Mouse (Mus musculus): ENCODE measurements around the gene Prickle1.
A peak's percentile ranks its signal among the peaks of the same experiment; 100 is the strongest.

Gene Prickle1

DNA sequence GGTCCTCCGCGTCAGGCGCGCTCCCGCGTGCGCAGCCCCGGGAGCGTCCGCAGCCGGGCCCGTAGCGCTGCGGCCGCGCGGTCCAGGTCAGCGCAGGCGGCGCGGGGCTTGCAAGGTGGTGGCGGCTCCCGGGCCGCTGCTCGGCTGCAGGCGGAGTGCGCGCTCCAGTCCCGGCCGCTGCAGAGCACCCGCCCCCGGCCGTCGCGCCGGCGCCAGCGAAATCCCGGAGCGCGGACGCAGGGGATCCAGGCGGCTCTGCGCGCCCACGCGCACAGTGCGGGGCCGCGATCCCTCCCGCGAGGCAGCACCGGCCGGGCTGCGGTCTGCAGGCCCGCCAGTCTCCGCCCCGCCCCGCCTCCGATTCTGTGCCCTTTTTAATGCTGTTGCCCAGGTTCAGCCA, at the start of gene Prickle1:
Prickle1 (minus strand) TSS at position 146 of the 400 bp plus-strand sequence.
- DNase-seq: peak; percentile 89 to 94

DNA sequence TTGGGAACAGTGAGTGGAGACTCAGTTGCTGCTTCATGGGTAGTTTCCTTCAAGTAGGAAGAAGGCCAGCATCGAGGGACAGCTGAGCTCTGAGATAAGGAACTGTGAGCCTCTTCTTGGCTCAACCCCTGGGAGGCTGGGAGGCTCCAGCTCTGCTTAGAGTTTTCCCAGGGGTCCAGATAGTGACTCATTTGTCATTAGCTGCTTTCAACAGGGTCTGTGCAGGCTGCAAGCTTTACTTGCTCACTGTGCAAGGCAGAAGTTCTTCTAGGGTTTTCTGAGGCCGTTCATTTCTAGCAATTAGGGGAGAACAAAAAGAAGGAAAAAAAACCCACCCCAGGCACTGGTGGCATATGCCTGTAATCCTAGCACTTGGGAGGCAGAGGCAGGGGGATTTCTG, 44.5 kb upstream of the Prickle1 start:
- no peak for DNase-seq

DNA sequence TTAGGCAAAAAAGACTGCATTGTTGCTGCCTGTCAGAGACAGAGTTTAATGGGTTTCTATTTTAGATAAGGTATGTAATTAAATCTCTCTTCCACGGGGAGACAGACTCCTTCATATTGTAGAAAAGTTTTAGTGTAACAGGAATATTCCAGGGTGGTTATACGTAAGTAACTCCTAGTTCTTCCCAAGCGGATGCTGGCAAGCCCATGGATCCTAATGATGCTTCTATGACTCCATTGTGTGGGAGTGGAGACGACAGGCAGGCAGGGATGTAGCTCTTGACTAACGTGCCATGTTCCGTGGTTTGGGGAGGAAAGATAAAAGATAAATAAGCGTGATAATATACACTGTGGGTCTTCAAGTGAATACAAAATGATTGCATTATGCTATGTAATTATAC, 41.3 kb upstream of the Prickle1 start:
- no peak for DNase-seq

DNA sequence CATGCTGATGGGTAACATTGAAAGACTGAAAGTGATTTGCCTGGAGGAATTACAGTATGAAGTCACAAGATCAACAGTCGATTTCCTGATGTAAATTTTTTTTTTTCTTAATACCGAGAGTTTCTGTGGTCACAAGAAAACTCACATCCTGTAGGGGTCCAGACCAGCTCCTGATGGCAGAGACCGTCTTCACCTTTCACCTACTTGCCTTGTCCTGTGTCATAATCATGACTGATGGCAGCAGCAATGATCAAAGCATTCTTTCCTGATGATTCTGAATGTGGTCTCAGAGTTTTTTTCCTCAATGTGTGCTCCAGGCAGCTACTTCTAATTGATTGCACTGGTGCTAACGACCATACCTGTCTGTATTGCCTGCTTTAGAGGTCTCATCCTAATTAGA, 39.9 kb upstream of the Prickle1 start:
- no peak for DNase-seq

DNA sequence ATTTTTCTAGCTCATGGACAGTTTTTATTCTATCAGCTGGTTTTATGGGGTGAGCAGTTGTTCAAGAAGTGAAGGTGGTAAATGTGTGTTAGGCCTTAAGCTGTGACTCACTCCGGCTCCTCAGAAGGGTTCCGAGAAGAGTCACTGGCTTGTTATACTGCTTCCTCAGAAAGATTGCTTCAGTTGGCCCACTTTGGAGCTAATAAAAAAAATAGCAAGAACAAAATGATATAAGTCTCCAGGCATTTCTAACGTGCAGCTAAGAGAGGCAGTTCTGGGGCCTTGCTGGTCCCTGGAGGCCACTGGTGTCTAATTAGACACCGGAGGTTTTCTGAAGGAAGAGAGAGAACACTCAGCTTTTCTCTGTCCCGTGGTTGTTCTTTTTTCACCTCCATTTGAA, 38.8 kb upstream of the Prickle1 start:
- DNase-seq: no peak

DNA sequence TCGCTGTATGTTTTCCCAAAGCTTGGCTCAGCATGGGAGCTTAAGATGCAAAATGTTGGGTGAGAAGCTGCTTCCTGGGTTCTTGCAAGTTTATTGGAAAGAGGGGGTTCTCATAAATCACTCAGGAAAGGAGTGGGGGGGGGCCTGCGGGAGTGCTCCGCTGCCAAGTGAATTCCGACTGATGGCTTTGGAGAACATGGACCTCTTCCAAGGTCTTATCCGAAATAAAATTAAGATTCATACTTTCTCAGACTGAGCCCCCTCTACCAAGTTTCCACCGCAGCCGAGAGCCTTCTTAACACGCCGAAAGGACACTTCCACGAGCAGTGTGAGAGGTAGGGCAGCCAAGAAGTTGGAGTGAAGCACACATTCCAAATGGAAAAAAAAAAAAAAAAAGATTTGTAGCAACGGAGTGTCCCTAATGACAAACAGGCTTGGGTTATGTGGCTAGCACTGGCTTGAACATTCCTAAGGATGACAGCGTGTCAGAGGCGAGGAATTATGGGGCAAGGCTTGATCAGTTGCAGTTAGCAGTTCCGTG, 34.4 kb upstream of the Prickle1 start:
- no peak for DNase-seq

DNA sequence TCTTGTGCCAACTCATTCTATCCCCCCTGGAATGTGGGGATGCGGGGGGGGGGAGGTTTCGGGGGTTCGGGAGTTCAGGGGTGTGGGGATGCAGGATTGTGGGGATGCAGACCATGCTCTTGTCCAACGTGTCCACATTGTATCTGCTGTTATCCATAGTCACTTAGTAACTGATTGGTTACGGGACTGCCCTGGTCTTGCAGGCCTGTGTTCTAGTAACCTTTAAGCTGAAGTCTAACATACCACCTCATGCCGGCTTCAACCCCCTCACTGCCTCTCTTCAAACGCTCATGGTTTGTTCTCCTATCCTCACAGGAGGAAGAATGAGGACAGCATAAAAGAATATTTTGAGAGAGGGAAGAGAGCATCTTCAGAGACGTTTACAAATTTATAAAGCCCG, 33.5 kb upstream of the Prickle1 start:
- DNase-seq: no peak

DNA sequence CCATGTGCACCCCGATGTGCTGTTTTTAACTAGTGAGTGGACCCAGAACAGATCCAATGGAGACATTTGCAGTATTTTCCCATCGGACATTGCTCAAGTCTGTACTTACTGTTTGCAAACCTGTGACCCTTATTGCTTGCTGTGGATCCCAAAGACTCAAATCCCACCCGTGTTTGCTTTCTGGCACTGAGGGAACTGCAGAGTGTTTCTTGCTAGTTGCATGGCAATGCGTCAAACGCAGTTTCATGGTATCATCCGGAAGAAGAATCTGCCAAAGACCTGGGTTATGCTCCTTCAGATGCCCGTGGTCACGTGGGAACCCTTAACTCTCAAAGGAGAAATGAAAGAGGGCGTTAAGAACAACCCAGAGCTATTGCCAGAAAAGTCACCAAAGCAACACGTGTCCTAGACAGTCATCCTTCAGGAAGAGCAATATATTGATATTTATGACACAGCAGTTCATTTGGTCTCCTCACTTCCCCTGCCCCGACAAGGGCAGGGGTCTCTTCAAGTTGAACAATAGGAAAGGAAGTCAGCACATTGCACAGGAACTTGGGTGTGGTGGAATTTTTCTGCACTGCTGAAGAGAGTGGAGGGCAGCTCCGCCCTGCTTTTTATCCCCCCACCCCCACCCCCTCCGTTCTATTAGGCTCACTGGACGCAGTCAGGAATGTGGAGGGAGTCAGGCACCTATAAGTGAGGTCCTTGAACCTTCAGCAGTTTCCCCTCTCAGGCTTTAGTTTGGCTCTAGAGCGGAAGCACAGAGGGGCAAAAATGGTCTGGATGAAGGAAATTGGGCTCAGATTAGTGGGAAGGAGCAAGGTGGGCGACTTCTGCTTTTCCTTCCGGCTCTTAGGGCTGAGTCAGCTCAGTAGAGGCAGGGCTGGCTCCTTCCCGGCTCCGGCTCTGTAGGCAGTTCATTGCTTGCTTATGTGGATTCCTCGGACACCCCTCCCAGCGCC, 32.4 kb upstream of the Prickle1 start:
- no peak for DNase-seq

DNA sequence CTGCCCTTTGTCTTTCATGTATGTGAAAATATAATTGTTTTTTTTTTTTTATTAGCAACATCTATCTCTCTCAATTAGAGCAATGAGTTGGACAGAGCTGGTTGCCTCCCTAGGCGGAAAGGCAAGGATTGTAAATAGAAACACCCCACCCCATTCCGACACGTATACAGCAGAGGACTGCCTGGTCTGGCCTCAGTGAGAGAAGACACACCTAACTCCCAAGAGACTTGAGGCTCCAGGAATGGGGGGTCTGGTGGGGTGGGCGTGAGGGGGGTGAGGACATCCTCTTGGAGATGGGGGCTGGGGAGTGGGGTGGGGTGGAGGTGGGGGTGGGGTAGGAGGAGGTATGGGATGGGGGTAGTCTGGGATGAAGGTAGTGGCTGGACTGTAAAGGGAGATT, 23.9 kb upstream of the Prickle1 start:
- no peak for DNase-seq

DNA sequence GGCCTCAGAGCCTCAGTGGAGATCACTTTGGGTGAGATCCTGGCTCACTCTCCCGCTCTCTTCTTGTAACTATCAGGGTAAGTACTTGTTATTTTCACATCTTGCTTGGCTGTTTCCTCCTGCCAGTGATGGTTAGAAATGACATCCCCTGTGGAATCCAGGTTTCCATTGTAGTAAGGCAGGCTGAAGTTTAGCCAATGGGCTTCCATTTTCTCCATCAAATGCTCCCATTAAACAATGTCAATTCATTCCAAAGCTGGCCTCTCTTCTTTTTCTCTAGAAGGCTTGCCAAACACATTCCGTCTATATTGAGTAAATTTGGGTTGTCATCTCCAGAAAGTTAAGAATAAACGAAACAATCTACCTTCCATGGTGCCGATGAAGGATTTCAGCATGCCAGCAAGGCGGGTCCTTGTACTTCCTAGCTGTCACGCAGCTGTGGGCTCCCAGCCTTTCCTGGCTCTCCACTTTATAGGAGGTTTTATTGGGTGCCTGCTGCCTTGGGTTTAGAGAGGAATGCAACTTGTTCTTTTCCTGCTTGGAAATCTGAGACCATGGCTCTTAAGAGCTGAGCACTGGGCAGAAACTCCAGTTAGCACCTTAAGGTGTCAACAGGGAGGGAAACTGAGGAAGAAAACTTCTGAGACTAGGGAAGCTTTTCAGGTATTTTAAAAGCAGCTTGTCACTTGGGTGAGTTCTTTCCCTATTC, 22.9 kb upstream of the Prickle1 start:
- no peak for DNase-seq

DNA sequence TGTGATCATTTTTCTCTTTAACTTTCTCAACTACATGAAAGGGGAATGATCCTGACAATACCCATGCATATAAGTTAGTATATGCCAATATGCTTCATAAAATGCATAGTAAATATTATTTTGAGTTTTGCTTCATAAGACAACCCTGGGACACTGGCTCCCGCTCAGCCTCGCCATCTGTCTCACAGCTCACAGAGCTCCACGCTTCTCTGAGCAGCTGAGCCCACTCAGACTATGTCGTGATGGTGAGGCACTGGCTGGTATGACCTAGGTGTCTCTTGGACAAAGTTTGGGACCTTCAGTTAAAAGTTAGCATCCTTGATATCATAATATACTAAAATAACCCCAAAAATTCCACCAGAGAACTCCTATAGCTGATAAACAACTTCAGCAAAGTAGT, 20.6 kb upstream of the Prickle1 start:
- DNase-seq: no peak

DNA sequence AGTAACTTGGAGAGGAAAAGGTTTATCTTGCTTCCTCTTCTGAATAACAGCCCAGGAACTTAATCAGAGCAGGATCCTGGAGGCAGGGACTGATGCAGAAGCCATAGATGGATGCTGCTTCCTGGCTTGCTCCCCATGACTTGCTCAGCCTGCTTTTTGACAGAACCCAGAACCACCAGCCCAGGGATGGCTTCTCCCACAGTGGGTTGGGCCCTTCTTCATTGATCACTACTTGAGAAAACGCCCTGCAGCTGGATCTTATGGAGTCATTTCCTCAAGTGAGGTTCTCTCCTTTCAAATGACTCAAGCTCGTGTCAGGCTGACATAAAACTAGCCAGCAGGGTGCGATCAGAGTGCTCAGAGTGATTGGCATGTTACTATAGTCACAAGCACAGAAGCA, 19.3 kb upstream of the Prickle1 start:
- DNase-seq: no peak

DNA sequence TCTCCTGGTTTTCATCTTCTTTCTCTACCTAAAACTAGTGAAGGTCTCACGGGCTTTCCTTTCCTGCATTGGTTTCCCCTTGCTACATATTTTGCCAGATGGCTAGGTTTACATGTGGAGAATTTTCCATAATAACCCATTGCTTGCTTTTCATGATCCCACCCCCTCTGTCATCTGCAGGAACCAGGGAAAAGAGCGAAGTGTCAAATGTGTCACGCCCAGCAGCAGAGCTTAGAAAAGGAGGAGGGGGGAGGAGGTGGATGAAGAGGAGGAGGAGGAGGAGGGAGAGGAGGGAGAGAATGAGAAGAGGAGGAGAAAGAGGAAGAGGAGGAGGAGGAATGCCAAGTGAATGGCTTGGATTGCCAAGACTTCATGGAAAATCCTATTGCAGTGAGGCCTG, 17.9 kb upstream of the Prickle1 start:
- DNase-seq: no peak

DNA sequence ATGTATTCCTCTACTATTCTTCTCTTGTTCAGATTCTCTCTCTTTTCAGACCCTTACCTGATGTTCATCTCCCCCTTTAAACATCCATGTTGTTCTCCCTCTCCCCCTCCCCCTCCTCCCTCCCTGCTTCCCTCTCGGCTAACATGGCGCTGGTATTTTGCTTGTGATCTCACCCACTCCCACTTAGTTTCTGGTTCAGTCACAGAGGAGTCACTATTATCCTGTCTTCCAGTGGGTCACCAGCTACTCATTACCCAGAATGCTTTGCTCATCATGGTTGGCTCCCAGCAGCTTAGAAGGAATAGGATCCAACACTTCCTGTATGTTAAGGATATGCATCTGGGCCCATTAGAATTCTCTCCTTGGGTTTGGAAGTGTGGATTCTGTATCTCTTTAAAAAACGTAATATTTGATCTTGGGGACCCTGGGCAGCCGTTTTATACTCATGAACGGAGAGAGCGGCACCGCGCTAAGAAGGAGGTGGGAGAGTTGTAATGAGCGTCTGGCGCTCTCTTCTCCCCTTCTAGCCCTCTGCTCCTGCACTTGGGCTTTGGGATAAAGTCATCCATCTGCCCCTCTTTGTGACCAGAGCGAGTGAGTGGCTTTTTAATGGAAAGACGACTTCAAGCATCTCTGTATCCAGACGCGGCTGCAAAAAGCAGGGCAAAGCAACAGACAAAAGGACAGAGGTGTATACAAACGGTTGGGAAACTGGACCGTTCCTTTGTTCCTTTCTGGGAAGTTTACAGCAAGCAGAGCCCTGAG, 16.0 kb upstream of the Prickle1 start:
- DNase-seq: no peak

DNA sequence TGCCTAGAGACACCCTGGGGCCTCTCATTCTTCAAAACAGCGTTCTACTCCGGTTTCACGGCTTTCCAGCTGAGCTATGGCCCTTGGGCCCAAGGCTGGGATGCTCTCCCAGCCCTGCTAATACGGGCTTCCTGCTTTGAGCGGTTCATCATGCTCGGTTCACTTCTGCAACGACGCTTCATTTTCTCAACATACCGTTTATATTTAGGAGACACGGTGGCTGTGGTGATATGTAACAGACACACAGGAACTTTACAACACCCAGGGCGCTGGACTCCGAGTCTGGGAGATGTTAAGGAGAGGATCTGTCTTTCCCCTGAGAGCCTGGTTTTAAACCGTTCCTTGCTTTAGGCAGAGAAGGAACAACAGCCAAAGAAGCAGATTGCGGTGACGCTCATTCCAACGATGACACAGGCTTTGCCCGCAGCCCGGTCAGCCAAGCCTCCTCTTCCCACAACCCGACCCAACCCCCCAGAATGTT, 15.1 kb upstream of the Prickle1 start:
- peak; percentile 39 to 45 for DNase-seq

DNA sequence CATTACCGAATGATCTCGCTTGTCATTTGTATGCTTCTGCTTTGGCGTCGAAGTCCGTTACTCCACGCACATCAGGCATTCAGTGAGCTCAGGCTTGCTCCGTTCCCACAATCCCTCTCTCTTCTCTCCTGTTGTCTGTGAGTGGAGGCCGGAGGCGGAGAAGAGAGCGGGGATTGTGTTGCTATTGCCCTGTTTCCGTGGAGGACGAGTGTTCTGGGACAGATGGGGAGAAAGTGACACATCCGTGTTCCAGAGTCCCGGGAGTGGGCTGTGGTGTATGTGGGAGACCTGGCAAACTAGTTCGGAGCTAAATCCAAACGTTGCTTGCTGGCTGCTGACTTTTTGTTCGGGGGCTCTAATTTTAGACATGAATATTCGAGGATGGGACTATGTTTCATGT, 14.6 kb upstream of the Prickle1 start:
- no peak for DNase-seq

DNA sequence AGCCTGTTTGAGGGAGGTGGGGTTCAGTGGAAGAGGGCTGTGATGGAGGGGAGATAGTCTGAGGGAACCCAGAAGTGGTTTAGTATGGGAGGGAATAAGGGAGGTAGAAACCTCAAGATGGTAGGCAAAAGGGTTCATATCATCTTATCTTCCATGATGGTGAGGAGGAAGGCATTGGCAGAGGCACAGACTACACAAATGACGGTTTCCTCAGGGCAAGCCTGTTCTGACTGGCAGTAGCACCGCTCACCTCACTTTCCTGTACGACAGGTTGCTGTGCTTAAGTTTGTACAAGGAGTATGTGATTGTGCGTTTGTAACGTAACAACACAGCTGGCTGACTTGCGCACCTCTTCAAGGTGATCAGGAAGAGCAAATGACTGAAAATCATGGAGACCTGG, 7.2 kb upstream of the Prickle1 start:
- no peak for DNase-seq

DNA sequence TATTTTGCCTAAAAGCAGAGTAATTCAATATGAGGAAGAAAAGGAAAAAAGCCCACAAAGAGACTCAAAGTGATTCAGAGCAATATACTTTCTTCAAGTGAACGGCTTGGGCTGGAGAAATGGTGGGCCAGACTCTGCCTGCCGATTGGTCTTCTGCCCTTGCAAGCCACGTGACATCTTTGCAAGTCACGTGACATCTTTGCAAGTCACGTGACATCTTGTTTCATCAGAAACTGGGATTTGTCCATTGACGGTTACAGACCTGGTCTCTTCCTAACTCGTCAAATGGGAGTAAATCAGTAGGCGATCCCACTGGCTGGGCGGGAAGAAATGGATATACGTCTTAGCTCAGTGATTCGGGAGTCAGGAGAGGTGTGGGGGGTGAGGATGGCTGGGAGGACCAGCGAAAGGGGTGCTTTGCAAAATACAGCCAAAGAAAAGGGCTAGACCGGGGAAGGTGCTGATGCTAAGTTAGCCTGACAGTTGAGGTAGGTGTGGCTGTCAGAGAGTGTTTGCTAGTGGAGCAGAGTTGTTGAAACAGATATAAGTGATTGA, 5.8 kb upstream of the Prickle1 start:
- DNase-seq: no peak

DNA sequence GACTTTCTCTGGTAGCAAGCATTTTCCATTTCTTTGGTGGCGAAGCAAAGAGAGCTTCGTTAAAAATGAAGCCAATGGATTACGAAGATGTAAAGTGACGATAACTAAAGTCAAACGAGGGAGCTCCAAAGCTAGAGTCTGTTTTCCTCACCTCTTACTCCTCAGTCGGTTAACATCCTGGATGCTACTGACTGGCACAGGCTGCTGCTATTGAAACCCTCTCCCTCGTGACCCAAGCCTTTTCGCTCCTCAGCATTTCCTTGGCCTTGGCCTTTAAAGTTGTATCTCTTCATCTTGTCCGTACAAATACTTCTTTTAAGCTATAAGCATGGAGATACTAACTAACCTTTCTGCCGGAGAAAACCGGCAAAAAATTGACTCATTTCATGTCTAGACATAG, 1.3 kb upstream of the Prickle1 start:
- no peak for DNase-seq

DNA sequence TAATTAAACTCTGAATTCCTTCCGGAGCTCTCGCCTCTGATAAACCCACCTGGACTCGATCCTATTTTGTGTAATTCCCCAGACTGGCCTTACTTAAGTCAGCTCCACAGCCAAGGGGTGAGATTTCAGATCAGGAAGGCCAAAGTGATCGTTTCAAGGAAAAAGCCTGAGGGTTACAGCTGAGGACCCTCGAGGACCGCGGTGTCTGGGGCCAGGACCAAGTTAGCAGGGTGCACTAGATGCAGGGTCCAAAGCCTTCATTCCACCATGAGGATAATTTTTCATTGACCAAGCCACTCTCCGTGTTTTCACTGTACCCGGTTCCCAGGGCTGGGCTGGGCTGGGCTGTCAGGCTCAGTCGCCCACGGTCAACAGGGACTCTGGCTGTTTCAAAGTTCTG, 594 bp upstream of the Prickle1 start:
- peak; percentile 76 to 80 for DNase-seq

DNA sequence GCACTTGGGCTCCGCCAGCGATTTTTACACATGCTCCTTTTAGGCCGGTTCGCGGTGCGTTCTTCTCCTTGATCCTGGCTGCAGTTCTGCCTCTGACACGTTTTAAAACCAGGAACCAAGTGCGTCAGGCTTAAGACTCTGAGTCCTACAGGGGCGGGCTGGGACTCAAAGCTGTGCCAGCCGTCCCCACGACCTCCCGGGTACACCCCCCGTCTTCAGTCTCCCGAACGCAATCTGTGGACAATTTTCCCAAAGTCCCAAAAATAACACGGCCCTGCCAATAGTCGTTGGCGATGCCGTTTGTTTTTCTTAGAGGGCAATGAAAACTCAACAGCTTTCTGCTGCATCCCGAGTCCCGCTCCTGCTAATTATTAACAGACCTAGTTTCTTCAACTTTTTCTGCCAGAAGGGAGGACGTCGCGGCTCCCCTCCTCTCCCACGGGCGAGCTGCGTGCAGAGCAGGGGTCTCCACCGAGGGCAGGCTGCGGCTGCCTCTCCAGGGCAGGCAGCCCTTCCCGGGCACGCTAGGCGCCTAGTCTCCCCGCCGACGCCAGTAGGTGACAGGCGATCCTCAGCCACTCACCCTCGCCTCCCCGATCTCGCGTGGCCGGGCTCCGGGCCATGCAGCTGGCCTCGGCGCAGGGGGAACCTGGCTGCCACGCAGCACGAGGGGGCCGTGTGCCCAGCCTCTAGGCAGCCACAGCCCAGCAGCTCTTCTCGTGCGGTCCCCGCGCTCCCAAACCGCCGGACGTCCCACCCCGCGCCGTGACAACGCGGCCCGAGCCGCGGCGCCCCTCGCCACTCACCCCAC, 598 bp downstream of the Prickle1 start:
- peak; percentile 77 for DNase-seq

Measured in cerebellum, postnatal 10 days (tissue).